Mouse (Mus musculus): ENCODE measurements around the gene Wbp2. TPM values are rescaled to one million over a fixed set of nuclear protein-coding genes. Genes with fewer than 3 reads are reported as not detected.

The Wbp2 gene
- total RNA-seq (2023), result 100 to 1,000 TPM; 237 to 270 TPM

GRCm38 (mm10) chr11:116086258-116087193 is at the start of gene Wbp2:
Gene Wbp2, minus strand, starts transcription at chr11:116086995.

GRCm38 (mm10) chr11:116130488-116131205 is 43.9 kb upstream of the Wbp2 start, which contains the start of gene Trim65:
Gene Trim65, minus strand, starts transcription at chr11:116131128.

GRCm38 (mm10) chr11:116127156-116127980 is 40.6 kb upstream of the Wbp2 start, which contains the start of gene Trim47:
Gene Trim47, minus strand, starts transcription at chr11:116127210.

GRCm38 (mm10) chr11:116077446-116078204 is 9.2 kb downstream of the Wbp2 start, which contains the start of gene Unc13d:
Gene Unc13d, minus strand, starts transcription at chr11:116077961.

GRCm38 (mm10) chr11:116030088-116030897 is 56.5 kb downstream of the Wbp2 start, which contains the start of gene Unk:
Gene Unk, plus strand, starts transcription at chr11:116030322.

Other genes with a start within 250 kb of the Wbp2 start
- under 1 TPM; 0.18 to 0.67 TPM for gene Myo15b, start 228.6 kb downstream of the Wbp2 start, total RNA-seq (2023)
- gene Smim5, start 187.0 kb downstream of the Wbp2 start, total RNA-seq (2023), result not detected
- gene Smim6, start 175.0 kb downstream of the Wbp2 start, total RNA-seq (2023), result not detected
- 10 to 100 TPM; 48.3 to 55.7 TPM for gene Sap30bp, start 153.7 kb downstream of the Wbp2 start, total RNA-seq (2023)
- gene Recql5, start 153.5 kb downstream of the Wbp2 start, total RNA-seq (2023), result 10 to 100 TPM; 65.2 to 73.1 TPM
- under 1 TPM; 0.20 to 0.56 TPM for gene Itgb4, start 112.3 kb downstream of the Wbp2 start, total RNA-seq (2023)
- 10 to 100 TPM; 17.7 to 21.5 TPM for gene Galk1, start 74.3 kb downstream of the Wbp2 start, total RNA-seq (2023)
- 1,000 to 10,000 TPM; 2,967 to 3,463 TPM for gene H3f3b, start 59.0 kb downstream of the Wbp2 start, total RNA-seq (2023)
- 10 to 100 TPM; 69.9 to 84.3 TPM for gene Unk, start 56.7 kb downstream of the Wbp2 start, total RNA-seq (2023)
- 10 to 100 TPM; 60.6 to 74.3 TPM for gene Unc13d, start 9.0 kb downstream of the Wbp2 start, total RNA-seq (2023)
- gene Trim47, start 40.2 kb upstream of the Wbp2 start, total RNA-seq (2023), result under 1 TPM in 1 of 2 experiments, not detected in 1; 0.87 TPM
- gene Trim65, start 44.1 kb upstream of the Wbp2 start, total RNA-seq (2023), result 10 to 100 TPM; 41.8 to 52.2 TPM
- 10 to 100 TPM; 65.1 to 73.5 TPM for gene Mrpl38, start 51.9 kb upstream of the Wbp2 start, total RNA-seq (2023)
- 10 to 100 TPM; 37.6 to 45.8 TPM for gene Fbf1, start 81.2 kb upstream of the Wbp2 start, total RNA-seq (2023)
- gene Ten1, start 111.9 kb upstream of the Wbp2 start, total RNA-seq (2023), result 10 to 100 TPM; 38.1 to 49.3 TPM
- gene Acox1, start 112.0 kb upstream of the Wbp2 start, total RNA-seq (2023), result 10 to 100 TPM; 33.7 to 34.9 TPM
- under 1 TPM in 1 of 2 experiments, not detected in 1; 0.09 TPM for gene Evpl, start 151.1 kb upstream of the Wbp2 start, total RNA-seq (2023)
- gene Srp68, start 187.2 kb upstream of the Wbp2 start, total RNA-seq (2023), result 10 to 100 TPM; 57.8 to 61.5 TPM
- gene Galr2, start 193.9 kb upstream of the Wbp2 start, total RNA-seq (2023), result under 1 TPM; 0.26 to 0.42 TPM
- gene Exoc7, start 220.2 kb upstream of the Wbp2 start, total RNA-seq (2023), result 10 to 100 TPM; 57.8 to 69.4 TPM
- gene Foxj1, start 248.4 kb upstream of the Wbp2 start, total RNA-seq (2023), result 1 to 10 TPM; 2.0 to 2.1 TPM

Data from B cell, adult 67 days (primary cell).